Mouse (Mus musculus) kidney, postnatal 0 days (tissue): ENCODE results near the gene Trim45. TPM values are rescaled to one million over a fixed set of nuclear protein-coding genes. Genes with fewer than 3 reads are reported as not detected.

Source experiments
- ATAC-seq: fragments of 200-750 bp; cut with Nextera tagmentation; replicated peaks from 2 replicates; pipeline ENCODE4 v1.8.0; 2017; ENCODE audit warnings: low read depth, moderate number of reproducible peaks, moderate TSS enrichment, moderate library complexity; ENCODE audit not compliant: low FRiP score
- DNase-seq: peaks from one replicate; pipeline ENCODE4 v3.0.0-alpha.2; 2016; ENCODE audit warnings: low spot score
- H3K27ac ChIP-seq: fragments of 300-500 bp; sonication (generic); 2 replicates; pipeline ENCODE4 v1.5.1; 2014; ENCODE audit warnings: mild to moderate bottlenecking
- H3K27me3 ChIP-seq: fragments of 300-500 bp; sonication (generic); 2 replicates; pipeline ENCODE4 v1.6.1; 2014; ENCODE audit warnings: low read length, mixed read lengths; ENCODE audit not compliant: insufficient read depth
- H3K36me3 ChIP-seq: fragments of 300-500 bp; sonication (generic); 2 replicates; pipeline ENCODE4 v1.6.1; 2014; ENCODE audit warnings: low read length, mixed read lengths; ENCODE audit not compliant: insufficient read depth
- H3K4me1 ChIP-seq: fragments of 300-500 bp; sonication (generic); replicated peaks from 2 replicates; pipeline ENCODE4 v1.6.1; 2014; ENCODE audit warnings: antibody characterized with exemption, low read length, mixed read lengths; ENCODE audit not compliant: insufficient read depth
- H3K4me2 ChIP-seq: fragments of 300-500 bp; sonication (generic); 2 replicates; pipeline ENCODE4 v1.6.1; 2014; ENCODE audit warnings: mild to moderate bottlenecking, low read length, moderate library complexity, mixed read lengths
- H3K4me3 ChIP-seq: fragments of 300-500 bp; sonication (generic); replicated peaks from 2 replicates; pipeline ENCODE4 v1.5.1; 2014; ENCODE audit warnings: low read depth, low read length
- H3K9ac ChIP-seq: fragments of 300-500 bp; sonication (generic); 2 replicates; pipeline ENCODE4 v1.6.1; 2014; ENCODE audit warnings: low read depth, low read length
- H3K9me3 ChIP-seq: fragments of 300-500 bp; sonication (generic); replicated peaks from 2 replicates; pipeline ENCODE4 v1.6.1; 2016; ENCODE audit warnings: low read length, inconsistent platforms, mixed read lengths
- CTCF ChIP-seq: IDR thresholded peaks from 2 replicates; pipeline ENCODE4 v1.5.1; 2016; ENCODE audit warnings: antibody characterized with exemption, low read depth, mild to moderate bottlenecking, moderate library complexity
- WGBS: fragments of 180-500 bp; shearing (Covaris S2); extraction: QIAGEN DNeasy Blood & Tissue Kit; methylation state at CpG from one replicate; pipeline ENCODE4 v1.1.7; 2014; 5-methylcytosine and 5-hydroxymethylcytosine counted together
- polyA plus RNA-seq: library from polyadenylated mRNA; unstranded; fragments of >200 nt; fragmentation: Nextera tagmentation; extraction: Ambion mirVana; gene quantifications from 2 replicates; pipeline ENCODE4 v1.2.1, GENCODE M21; 2015

Trim45 gene
- 4.9 and 5.5 TPM in 2 replicates for polyA plus RNA-seq

- Histone ChIP-seq H3K27me3 (no peaks in the 10 kb centered on the region), H3K36me3 (no peaks in the 10 kb centered on the region), H3K9ac (peak within 1 kb of the TSS; percentile 71), H3K9me3 (no peaks in the 10 kb centered on the region), H3K27ac (peak within 1 kb of the TSS; percentile 65), H3K4me2 (peak within 1 kb of the TSS; percentile 61), H3K4me3 (peak within 1 kb of the TSS; percentile 51), H3K4me1 (peaks cover 10% of the 10 kb centered on the region)
- ATAC-seq, result peak; percentile 99
- DNase-seq, result peak; percentile 100
- WGBS, result under 1% methylated on average over 39 of the region's 39 CpGs
- TF ChIP-seq CTCF, result no peak; the same call in 1 of the 2 replicates
These were observed at the start of gene Trim45 for GRCm38 (mm10) chr3:100921825-100922505. Gene Trim45, plus strand, starts transcription at chr3:100922202.

- Histone ChIP-seq H3K4me1 (no peaks in the 10 kb centered on the region), H3K4me2 (no peak overlapping the region), H3K9me3 (no peaks in the 10 kb centered on the region), H3K27me3 (no peaks in the 10 kb centered on the region), H3K27ac (no peak overlapping the region), H3K36me3 (no peaks in the 10 kb centered on the region), H3K4me3 (no peak overlapping the region), H3K9ac (no peak overlapping the region)
- ATAC-seq (no peak), DNase-seq (no peak)
- WGBS, result 90% methylated on average over 4 of the region's 4 CpGs
- TF ChIP-seq CTCF, result no peak
These were observed 44.9 kb upstream of the Trim45 start for GRCm38 (mm10) chr3:100877057-100877456.

- 71% methylated on average over 6 of the region's 6 CpGs for WGBS
- no peak for TF ChIP-seq CTCF
- Histone ChIP-seq H3K27me3 (no peaks in the 10 kb centered on the region), H3K27ac (no peak overlapping the region), H3K4me2 (no peak overlapping the region), H3K9me3 (no peaks in the 10 kb centered on the region), H3K4me1 (no peaks in the 10 kb centered on the region), H3K36me3 (no peaks in the 10 kb centered on the region), H3K4me3 (no peak overlapping the region), H3K9ac (no peak overlapping the region)
- ATAC-seq (no peak), DNase-seq (no peak)
These were observed 40.6 kb upstream of the Trim45 start for GRCm38 (mm10) chr3:100881403-100881802.

GRCm38 (mm10) chr3:100881843-100882634 is 40.0 kb upstream of the Trim45 start:
- no peak overlapping the region for H3K27ac ChIP-seq
- H3K4me2 ChIP-seq, result no peak overlapping the region
- no peak for TF ChIP-seq CTCF
- H3K27me3 ChIP-seq, result no peaks in the 10 kb centered on the region
- H3K36me3 ChIP-seq, result no peaks in the 10 kb centered on the region
- no peaks in the 10 kb centered on the region for H3K9me3 ChIP-seq
- H3K9ac ChIP-seq, result no peak overlapping the region
- ATAC-seq (no peak), DNase-seq (no peak)
- 87% methylated on average over 9 of the region's 9 CpGs for WGBS
- H3K4me1 ChIP-seq, result no peaks in the 10 kb centered on the region
- no peak overlapping the region for H3K4me3 ChIP-seq

- Histone ChIP-seq H3K9ac (no peak overlapping the region), H3K4me3 (no peak overlapping the region), H3K4me1 (no peaks in the 10 kb centered on the region; the same call in 1 of the 2 replicates), H3K27ac (no peak overlapping the region), H3K4me2 (no peak overlapping the region), H3K9me3 (no peaks in the 10 kb centered on the region), H3K36me3 (no peaks in the 10 kb centered on the region), H3K27me3 (no peaks in the 10 kb centered on the region)
- DNase-seq (no peak), ATAC-seq (no peak)
- WGBS, result 83% methylated on average over 1 of the region's 1 CpGs
- no peak for TF ChIP-seq CTCF
These were observed 32.8 kb upstream of the Trim45 start for GRCm38 (mm10) chr3:100889234-100889633.

- H3K4me3 ChIP-seq, result no peak overlapping the region
- no peaks in the 10 kb centered on the region for H3K9me3 ChIP-seq
- ATAC-seq (no peak), DNase-seq (no peak)
- H3K4me2 ChIP-seq, result no peak overlapping the region
- H3K9ac ChIP-seq, result no peak overlapping the region
- no peak overlapping the region for H3K27ac ChIP-seq
- no peaks in the 10 kb centered on the region; the same call in 1 of the 2 replicates for H3K4me1 ChIP-seq
- 88% methylated on average over 3 of the region's 3 CpGs for WGBS
- H3K27me3 ChIP-seq, result no peaks in the 10 kb centered on the region
- no peak for TF ChIP-seq CTCF
- H3K36me3 ChIP-seq, result no peaks in the 10 kb centered on the region
These were observed 31.6 kb upstream of the Trim45 start for GRCm38 (mm10) chr3:100890406-100890805.
